Mouse (Mus musculus) kidney, embryonic 14.5 days (tissue): Measurements from ENCODE around the gene Snx9. TPM values are rescaled to one million over a fixed set of nuclear protein-coding genes. Genes with fewer than 3 reads are reported as not detected.
A peak's percentile ranks its signal among the peaks of the same experiment; 100 is the strongest.

Experiments
- ATAC-seq: fragments of 200-750 bp; cut with Nextera tagmentation; 2 replicates; pipeline ENCODE4 v1.8.0; 2017; ENCODE audit warnings: moderate number of reproducible peaks, mild to moderate bottlenecking, moderate TSS enrichment, moderate library complexity; ENCODE audit not compliant: low FRiP score, low TSS enrichment
- H3K27ac ChIP-seq: fragments of 300-500 bp; sonication (generic); 2 replicates; pipeline ENCODE4 v1.5.1; 2014; ENCODE audit warnings: low read depth, mild to moderate bottlenecking, low read length, moderate library complexity, mixed read lengths
- H3K27me3 ChIP-seq: fragments of 300-500 bp; sonication (generic); 2 replicates; pipeline ENCODE4 v1.6.1; 2014; ENCODE audit warnings: mild to moderate bottlenecking, low read length; ENCODE audit not compliant: control insufficient read depth, insufficient read depth
- H3K36me3 ChIP-seq: fragments of 300-500 bp; sonication (generic); 2 replicates; pipeline ENCODE4 v1.6.1; 2014; ENCODE audit warnings: low read length, mixed read lengths; ENCODE audit not compliant: control insufficient read depth, insufficient read depth
- H3K4me1 ChIP-seq: fragments of 300-500 bp; sonication (generic); 2 replicates; pipeline ENCODE4 v1.6.1; 2014; ENCODE audit warnings: low read length, mixed read lengths; ENCODE audit not compliant: control insufficient read depth, insufficient read depth
- H3K4me2 ChIP-seq: fragments of 300-500 bp; sonication (generic); replicated peaks from 2 replicates; pipeline ENCODE4 v1.6.1; 2014; ENCODE audit warnings: low read depth, mild to moderate bottlenecking, low read length
- H3K4me3 ChIP-seq: fragments of 300-500 bp; sonication (generic); 2 replicates; pipeline ENCODE4 v1.5.1; 2014; ENCODE audit warnings: mild to moderate bottlenecking, low read length
- H3K9ac ChIP-seq: fragments of 300-500 bp; sonication (generic); 2 replicates; pipeline ENCODE4 v1.6.1; 2014; ENCODE audit warnings: low read depth, mild to moderate bottlenecking, low read length, moderate library complexity
- H3K9me3 ChIP-seq: fragments of 300-500 bp; sonication (generic); 2 replicates; pipeline ENCODE4 v1.6.1; 2016; ENCODE audit warnings: low read length; ENCODE audit not compliant: control insufficient read depth
- WGBS: fragments of 180-500 bp; shearing (Covaris S2); extraction: QIAGEN DNeasy Blood & Tissue Kit; methylation state at CpG from one replicate; pipeline ENCODE4 v1.1.7; 2014; 5-methylcytosine and 5-hydroxymethylcytosine counted together
- polyA plus RNA-seq: library from polyadenylated mRNA; unstranded; fragments of >200 nt; fragmentation: Nextera tagmentation; extraction: Ambion mirVana; gene quantifications from 2 replicates; pipeline ENCODE4 v1.2.1, GENCODE M21; 2014

Gene Snx9
- polyA plus RNA-seq, 1 experiment from 2014 or later, result 44.5 TPM

DNA sequence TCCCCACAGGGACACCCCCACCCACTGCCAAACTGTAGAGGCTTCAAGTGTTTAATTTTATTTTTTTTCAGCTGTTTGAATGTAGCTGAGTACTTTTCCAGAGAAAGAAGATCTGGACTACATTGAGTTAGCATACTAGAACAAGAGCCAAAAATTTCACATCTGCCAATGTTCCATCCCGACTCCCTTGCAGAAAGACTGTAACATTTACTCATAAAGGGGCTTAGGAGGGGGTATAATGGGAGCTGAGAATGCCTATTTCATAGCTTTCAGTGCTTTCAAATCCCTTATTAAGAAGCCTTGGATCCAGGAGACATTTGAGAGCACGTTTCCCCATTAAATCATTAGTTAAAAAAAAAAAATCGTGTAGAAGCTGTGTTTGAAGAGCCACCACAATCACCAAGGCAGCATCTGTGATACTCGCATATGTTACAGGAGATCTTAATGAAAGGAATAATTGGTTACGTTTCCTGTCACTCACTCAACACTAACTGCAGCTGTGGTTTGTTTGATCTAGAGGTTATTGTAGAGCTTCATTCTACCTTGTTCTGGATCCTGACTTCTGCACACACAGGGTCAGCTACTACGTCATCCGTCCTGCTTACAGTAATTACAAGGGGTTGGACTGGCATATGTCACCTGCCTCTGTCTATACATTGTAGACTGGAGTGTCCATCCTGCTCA, 35.8 kb upstream of the Snx9 start:
- Histone ChIP-seq H3K27me3 (no peaks in the 10 kb centered on the region), H3K27ac (no peak overlapping the region), H3K4me1 (peaks cover 8% of the 10 kb centered on the region; the same call in 1 of the 2 replicates), H3K4me2 (no peak overlapping the region), H3K4me3 (no peak overlapping the region), H3K9me3 (no peaks in the 10 kb centered on the region), H3K9ac (no peak overlapping the region), H3K36me3 (no peaks in the 10 kb centered on the region)
- no peak for ATAC-seq
- WGBS, result 77% methylated on average over 7 of the region's 7 CpGs

DNA sequence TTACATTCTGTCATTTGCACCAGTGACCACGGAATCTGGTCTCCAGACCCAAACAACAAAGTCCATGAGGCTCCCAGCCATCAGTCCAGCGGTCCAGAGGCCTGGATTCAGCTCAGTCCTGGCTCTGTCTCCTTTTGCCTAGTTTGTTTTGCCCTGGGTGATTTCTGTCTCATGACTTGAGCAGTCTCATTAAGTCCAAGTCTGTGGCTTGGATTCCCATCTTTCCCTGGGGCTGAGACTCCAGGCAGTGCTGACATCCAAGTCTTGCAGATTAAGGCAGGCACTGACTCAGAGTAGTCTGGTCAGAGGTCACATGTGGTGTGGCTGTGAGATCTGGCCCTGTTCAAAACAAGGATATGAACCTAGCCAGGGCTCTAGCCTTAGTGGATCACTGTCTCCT, 35.2 kb upstream of the Snx9 start:
- Histone ChIP-seq H3K4me1 (peaks cover 8% of the 10 kb centered on the region; the same call in 1 of the 2 replicates), H3K9ac (no peak overlapping the region), H3K9me3 (peaks cover 2% of the 10 kb centered on the region; the same call in 1 of the 2 replicates), H3K4me2 (no peak overlapping the region), H3K27me3 (no peaks in the 10 kb centered on the region), H3K36me3 (no peaks in the 10 kb centered on the region), H3K27ac (no peak overlapping the region), H3K4me3 (no peak overlapping the region)
- no peak for ATAC-seq
- 74% methylated on average over 2 of the region's 2 CpGs for WGBS

DNA sequence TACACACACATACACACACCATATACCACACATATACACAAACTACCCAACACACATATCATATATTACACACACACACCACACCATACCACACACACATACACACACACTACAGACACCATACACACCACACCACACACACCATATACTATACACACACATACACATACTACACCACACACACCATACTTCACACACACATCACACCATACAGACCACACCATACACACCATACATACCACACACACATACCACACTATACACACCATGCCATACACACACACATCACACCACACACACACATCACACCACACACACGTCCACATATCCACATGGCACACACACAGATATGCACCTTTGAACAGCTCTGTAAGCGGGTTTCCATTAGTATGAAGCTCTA, 34.3 kb upstream of the Snx9 start:
- no peak overlapping the region for H3K27ac ChIP-seq
- no peak overlapping the region for H3K9ac ChIP-seq
- no peak overlapping the region for H3K4me2 ChIP-seq
- WGBS, result 89% methylated on average over 2 of the region's 2 CpGs
- no peak for ATAC-seq
- peaks cover 2% of the 10 kb centered on the region; the same call in 1 of the 2 replicates for H3K9me3 ChIP-seq
- H3K4me1 ChIP-seq, result peaks cover 4% of the 10 kb centered on the region; the same call in 1 of the 2 replicates
- H3K4me3 ChIP-seq, result no peak overlapping the region
- no peaks in the 10 kb centered on the region for H3K36me3 ChIP-seq
- H3K27me3 ChIP-seq, result no peaks in the 10 kb centered on the region

DNA sequence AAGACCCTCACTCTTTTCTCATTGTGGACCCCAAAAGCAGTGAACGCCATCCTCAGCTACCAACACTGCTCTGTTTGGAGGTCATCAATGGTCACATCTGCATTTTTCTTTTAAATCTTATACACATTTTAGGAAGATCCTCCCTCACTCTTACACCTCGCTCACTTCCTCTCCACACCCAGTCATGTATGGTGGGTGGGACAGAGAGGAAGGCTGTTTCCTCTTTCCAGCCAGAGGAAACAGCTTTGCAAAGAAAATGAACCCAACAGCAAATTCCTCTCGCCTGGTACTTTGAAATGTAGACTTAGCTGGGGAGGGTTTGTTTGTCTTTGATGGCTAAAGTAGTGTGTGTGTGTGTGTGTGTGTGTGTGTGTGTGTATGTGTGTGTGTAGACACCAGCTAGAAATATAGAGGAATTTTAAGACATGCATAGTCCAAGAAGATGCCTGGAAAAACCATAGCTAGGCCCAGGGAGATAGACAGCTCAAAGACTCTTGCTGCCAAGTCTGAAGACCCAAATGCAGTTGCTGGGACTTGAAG, 33.2 kb upstream of the Snx9 start:
- no peak for ATAC-seq
- Histone ChIP-seq H3K4me1 (0 out of 2 replicates have a peak, but pooled peaks cover 3% of the 10 kb centered on the region), H3K4me2 (no peak overlapping the region), H3K9me3 (peaks cover 2% of the 10 kb centered on the region; the same call in 1 of the 2 replicates), H3K27ac (no peak overlapping the region), H3K36me3 (no peaks in the 10 kb centered on the region), H3K27me3 (no peaks in the 10 kb centered on the region), H3K4me3 (no peak overlapping the region), H3K9ac (no peak overlapping the region)
- 62% methylated on average over 3 of the region's 3 CpGs for WGBS

DNA sequence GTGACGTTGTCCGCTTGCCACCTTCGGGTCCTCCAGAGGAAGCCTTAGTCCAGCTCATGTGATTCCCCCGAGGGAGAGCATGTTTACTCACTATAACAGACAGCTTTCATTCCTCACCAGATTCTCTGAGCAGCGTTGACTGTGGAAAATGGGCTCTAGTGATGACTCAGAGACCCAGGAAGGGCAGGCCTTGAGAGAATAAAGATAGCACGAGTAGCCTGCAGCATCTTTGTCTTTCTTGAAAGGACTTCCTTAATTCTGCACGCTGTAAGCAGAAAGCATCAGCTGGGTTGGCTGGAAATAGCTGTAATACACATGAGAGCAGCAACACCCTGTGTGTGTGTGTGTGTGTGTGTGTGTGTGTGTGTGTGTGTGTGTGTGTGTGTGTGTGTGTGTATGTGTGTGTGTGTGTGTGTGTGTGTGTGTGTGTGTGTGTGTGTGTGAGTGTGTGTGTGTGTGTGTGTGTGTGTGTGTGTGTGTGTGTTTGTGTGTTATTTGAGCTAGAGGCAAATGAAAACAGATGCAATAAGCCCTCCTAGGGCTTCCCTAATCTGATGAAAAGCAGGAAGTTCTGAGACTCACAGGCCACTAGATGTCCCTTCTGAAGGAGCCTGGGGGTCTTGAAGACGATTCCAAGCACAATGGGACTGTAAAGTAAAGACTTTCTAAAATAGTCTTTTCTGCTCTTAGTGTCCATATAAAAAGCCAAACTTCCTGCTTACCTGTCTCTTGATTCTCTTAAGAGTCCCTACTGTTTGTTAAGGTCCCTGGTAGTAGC, 27.1 kb upstream of the Snx9 start:
- Histone ChIP-seq H3K36me3 (no peaks in the 10 kb centered on the region), H3K27me3 (no peaks in the 10 kb centered on the region), H3K9ac (no peak overlapping the region), H3K9me3 (peaks cover 2% of the 10 kb centered on the region; the same call in 1 of the 2 replicates), H3K4me1 (peaks cover 2% of the 10 kb centered on the region), H3K4me2 (no peak overlapping the region), H3K27ac (no peak overlapping the region), H3K4me3 (no peak overlapping the region)
- WGBS, result 70% methylated on average over 8 of the region's 8 CpGs
- ATAC-seq, result no peak

DNA sequence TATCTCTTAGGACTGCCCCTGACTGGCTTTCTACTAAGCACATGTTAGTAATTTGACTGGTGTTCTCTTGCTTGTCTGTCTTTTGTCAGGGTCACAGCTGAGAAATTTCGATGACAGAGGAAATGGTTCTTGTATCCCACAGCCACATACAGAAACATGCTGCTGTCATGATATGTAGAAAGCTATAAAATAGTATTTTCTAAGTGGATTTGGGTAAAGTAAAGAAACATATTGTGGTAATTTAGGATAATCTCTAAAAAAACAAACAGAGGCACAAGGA, 26.5 kb upstream of the Snx9 start:
- no peak overlapping the region for H3K27ac ChIP-seq
- H3K9me3 ChIP-seq, result peaks cover 2% of the 10 kb centered on the region; the same call in 1 of the 2 replicates
- no peak for ATAC-seq
- no peaks in the 10 kb centered on the region for H3K36me3 ChIP-seq
- H3K4me3 ChIP-seq, result no peak overlapping the region
- peaks cover 6% of the 10 kb centered on the region for H3K4me1 ChIP-seq
- 49% methylated on average over 1 of the region's 1 CpGs for WGBS
- H3K27me3 ChIP-seq, result no peaks in the 10 kb centered on the region
- no peak overlapping the region for H3K4me2 ChIP-seq
- H3K9ac ChIP-seq, result no peak overlapping the region

DNA sequence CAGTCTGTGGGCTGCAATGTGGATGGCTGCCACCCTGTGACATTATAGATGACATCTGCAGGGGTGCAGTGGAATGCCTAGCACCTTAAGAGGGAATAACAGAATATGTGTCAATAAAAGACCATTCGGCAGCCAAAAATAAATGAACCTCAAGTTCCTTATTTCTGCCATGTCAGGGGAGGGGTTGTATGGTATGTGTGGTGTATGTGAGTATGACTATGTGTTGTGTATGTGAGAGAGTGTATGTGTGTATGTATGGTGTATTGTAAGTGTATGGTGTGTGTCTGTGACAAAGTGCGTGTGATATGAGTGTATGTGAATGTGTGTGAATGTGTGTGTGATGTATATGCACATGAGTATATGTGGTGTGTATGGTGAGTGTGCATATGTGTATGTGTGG, 23.3 kb upstream of the Snx9 start:
- ATAC-seq, result no peak
- 91% methylated on average over 2 of the region's 2 CpGs for WGBS
- H3K9ac ChIP-seq, result no peak overlapping the region
- H3K27me3 ChIP-seq, result no peaks in the 10 kb centered on the region
- H3K4me3 ChIP-seq, result no peak overlapping the region
- no peak overlapping the region for H3K27ac ChIP-seq
- H3K4me2 ChIP-seq, result no peak overlapping the region
- no peaks in the 10 kb centered on the region for H3K36me3 ChIP-seq
- peaks cover 13% of the 10 kb centered on the region for H3K4me1 ChIP-seq
- H3K9me3 ChIP-seq, result no peaks in the 10 kb centered on the region

DNA sequence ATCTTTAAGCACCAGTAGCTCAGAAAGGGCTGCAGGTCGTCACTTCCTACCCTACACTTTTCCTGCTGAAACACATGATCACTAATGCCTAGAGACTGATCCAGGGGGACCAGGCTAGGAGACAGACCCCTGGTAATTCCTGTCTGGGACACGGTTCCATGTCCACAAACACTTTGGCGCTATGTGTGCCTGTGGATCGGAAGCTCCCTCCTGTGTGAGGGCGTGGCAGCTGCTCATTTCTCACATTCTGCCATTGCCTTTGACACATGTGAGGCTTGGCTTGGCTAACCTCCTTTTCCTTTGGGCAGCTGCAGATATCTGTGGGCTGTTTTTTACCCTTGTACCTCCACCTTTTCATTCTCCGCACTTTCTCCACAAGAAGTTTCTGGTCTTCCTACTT, 22.0 kb upstream of the Snx9 start:
- Histone ChIP-seq H3K27me3 (no peaks in the 10 kb centered on the region), H3K36me3 (no peaks in the 10 kb centered on the region), H3K4me3 (no peak overlapping the region), H3K4me2 (no peak overlapping the region), H3K27ac (peak overlapping the region; percentile 11; the same call in 1 of the 2 replicates), H3K9me3 (no peaks in the 10 kb centered on the region), H3K9ac (no peak overlapping the region), H3K4me1 (peaks cover 13% of the 10 kb centered on the region)
- 62% methylated on average over 6 of the region's 6 CpGs for WGBS
- ATAC-seq, result no peak

DNA sequence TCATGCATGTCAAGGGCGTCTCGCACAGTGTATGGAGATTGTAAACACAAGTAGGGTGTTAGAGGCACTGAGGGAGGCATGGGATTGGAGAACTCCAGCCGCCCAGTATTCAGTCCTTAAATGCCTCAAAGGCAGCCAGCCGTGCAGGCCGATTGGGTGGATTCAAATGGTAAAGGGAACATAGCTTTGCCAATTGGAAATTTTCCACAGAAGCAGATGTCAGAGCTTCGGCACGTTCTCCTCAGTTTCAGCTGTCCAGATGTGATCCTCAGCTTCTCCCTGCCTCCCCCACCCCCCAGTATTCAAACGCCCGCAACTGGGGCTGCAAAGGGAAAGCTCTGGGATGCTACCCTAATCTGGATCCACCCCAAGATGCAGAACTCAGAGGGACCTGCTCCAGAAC, 21.3 kb upstream of the Snx9 start:
- peak; percentile 86 for ATAC-seq

More for the DNA sequence above, 21.3 kb upstream of the Snx9 start:
- Histone ChIP-seq H3K4me1 (peaks cover 13% of the 10 kb centered on the region), H3K36me3 (no peaks in the 10 kb centered on the region), H3K9ac (no peak overlapping the region), H3K9me3 (no peaks in the 10 kb centered on the region), H3K27me3 (no peaks in the 10 kb centered on the region), H3K4me2 (no peak overlapping the region), H3K27ac (no peak overlapping the region; the same call in 1 of the 2 replicates), H3K4me3 (no peak overlapping the region)
- WGBS, result 35% methylated on average over 9 of the region's 9 CpGs
